Mouse (Mus musculus): Measurements from ENCODE around the gene Ahsa1. TPM values are rescaled to one million over a fixed set of nuclear protein-coding genes. Genes with fewer than 3 reads are reported as not detected.
"Not testable (repeated sequence)": the region's sequence is repeated elsewhere in the genome, so short reads cannot be mapped to it uniquely, and the experiment has no call there.

The Ahsa1 gene
- polyA plus RNA-seq, 1 experiment: 47.8 TPM

GRCm38 (mm10) chr12:87266827-87267603 lies 736 bp downstream of the Ahsa1 start:
- Histone ChIP-seq H3K4me3 (ENCODE audit: control insufficient read depth, low read depth, low read length) (peak overlapping the region; percentile 100), H3K27ac (ENCODE audit: control insufficient read depth, insufficient read depth, low read depth, low read length) (peak overlapping the region; percentile 98), H3K27me3 (ENCODE audit: control insufficient read depth, insufficient read depth, low read length) (no peaks in the 10 kb centered on the region), H3K36me3 (ENCODE audit: control insufficient read depth, insufficient read depth, low read length) (peaks cover 2% of the 10 kb centered on the region), H3K4me1 (ENCODE audit: control insufficient read depth, insufficient read depth, low read length) (peaks cover 5% of the 10 kb centered on the region)
- TF ChIP-seq POLR2A (IDR thresholded peaks at IDR 0.05; ENCODE audit: control insufficient read depth, low read depth, low read length) (no peak), CTCF (IDR thresholded peaks at IDR 0.05; ENCODE audit: control insufficient read depth, insufficient read depth, insufficient replicate concordance, low read depth, low read length) (no peak)

GRCm38 (mm10) chr12:87267682-87268081 lies 1.4 kb downstream of the Ahsa1 start:
- Histone ChIP-seq H3K36me3 (ENCODE audit: control insufficient read depth, insufficient read depth, low read length) (peaks cover 4% of the 10 kb centered on the region), H3K27me3 (ENCODE audit: control insufficient read depth, insufficient read depth, low read length) (no peaks in the 10 kb centered on the region), H3K4me3 (ENCODE audit: control insufficient read depth, low read depth, low read length) (no peak overlapping the region; the same call in 1 of the 2 replicates), H3K27ac (ENCODE audit: control insufficient read depth, insufficient read depth, low read depth, low read length) (no peak overlapping the region), H3K4me1 (ENCODE audit: control insufficient read depth, insufficient read depth, low read length) (peaks cover 5% of the 10 kb centered on the region)
- TF ChIP-seq CTCF (IDR thresholded peaks at IDR 0.05; ENCODE audit: control insufficient read depth, insufficient read depth, insufficient replicate concordance, low read depth, low read length) (no peak), POLR2A (IDR thresholded peaks at IDR 0.05; ENCODE audit: control insufficient read depth, low read depth, low read length) (no peak)

GRCm38 (mm10) chr12:87274853-87275831 lies 8.9 kb downstream of the Ahsa1 start:
- no peak overlapping the region for H3K4me3 ChIP-seq (ENCODE audit: control insufficient read depth, low read depth, low read length)
- no peak overlapping the region for H3K27ac ChIP-seq (ENCODE audit: control insufficient read depth, insufficient read depth, low read depth, low read length)
- peaks cover 6% of the 10 kb centered on the region for H3K36me3 ChIP-seq (ENCODE audit: control insufficient read depth, insufficient read depth, low read length)
- no peaks in the 10 kb centered on the region for H3K4me1 ChIP-seq (ENCODE audit: control insufficient read depth, insufficient read depth, low read length)
- TF ChIP-seq CTCF (IDR thresholded peaks at IDR 0.05; ENCODE audit: control insufficient read depth, insufficient read depth, insufficient replicate concordance, low read depth, low read length) (no peak), POLR2A (IDR thresholded peaks at IDR 0.05; ENCODE audit: control insufficient read depth, low read depth, low read length) (no peak)
- no peaks in the 10 kb centered on the region for H3K27me3 ChIP-seq (ENCODE audit: control insufficient read depth, insufficient read depth, low read length)

GRCm38 (mm10) chr12:87277251-87277650 lies 11.0 kb downstream of the Ahsa1 start:
- not testable (repeated sequence) for H3K4me3 ChIP-seq (ENCODE audit: control insufficient read depth, low read depth, low read length); H3K27me3 ChIP-seq (ENCODE audit: control insufficient read depth, insufficient read depth, low read length); H3K4me1 ChIP-seq (ENCODE audit: control insufficient read depth, insufficient read depth, low read length); H3K27ac ChIP-seq (ENCODE audit: control insufficient read depth, insufficient read depth, low read depth, low read length); H3K36me3 ChIP-seq (ENCODE audit: control insufficient read depth, insufficient read depth, low read length)

DNA sequence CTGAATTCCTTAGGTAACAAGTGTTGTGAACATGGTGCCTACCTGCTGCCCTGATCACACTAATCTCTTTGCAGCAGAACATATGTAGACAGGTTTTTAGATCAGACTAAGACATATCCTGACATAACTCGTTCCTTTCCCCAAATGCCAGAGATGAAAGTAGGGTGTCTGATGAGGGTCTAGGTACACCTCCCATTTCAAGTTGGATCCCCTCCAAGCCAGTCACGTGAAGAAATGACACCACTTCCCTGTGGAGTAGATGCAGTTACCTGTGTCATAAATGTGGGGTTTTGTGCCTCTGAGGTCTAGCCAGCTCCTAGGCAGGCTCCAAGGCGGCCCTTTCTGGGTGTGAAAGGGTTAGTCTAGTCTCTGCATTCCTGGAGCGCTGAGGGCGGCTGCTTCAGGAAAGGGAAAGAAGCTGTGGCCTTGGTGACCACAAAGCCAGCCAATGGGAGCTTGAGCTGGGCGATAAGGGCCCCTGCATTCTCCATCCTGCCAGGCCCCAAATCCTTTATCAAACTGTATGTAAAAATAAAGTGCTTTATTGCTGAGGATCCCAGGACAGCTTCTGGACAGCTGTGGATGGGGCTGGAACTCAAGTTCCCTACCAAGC lies 11.9 kb downstream of the Ahsa1 start:
- no peaks in the 10 kb centered on the region for H3K4me1 ChIP-seq (ENCODE audit: control insufficient read depth, insufficient read depth, low read length)
- no peaks in the 10 kb centered on the region for H3K27me3 ChIP-seq (ENCODE audit: control insufficient read depth, insufficient read depth, low read length)
- H3K36me3 ChIP-seq (ENCODE audit: control insufficient read depth, insufficient read depth, low read length): peaks cover 2% of the 10 kb centered on the region
- no peak overlapping the region for H3K4me3 ChIP-seq (ENCODE audit: control insufficient read depth, low read depth, low read length)
- no peak for TF ChIP-seq POLR2A (IDR thresholded peaks at IDR 0.05; ENCODE audit: control insufficient read depth, low read depth, low read length)
- TF ChIP-seq CTCF (IDR thresholded peaks at IDR 0.05; ENCODE audit: control insufficient read depth, insufficient read depth, insufficient replicate concordance, low read depth, low read length): no peak
- no peak overlapping the region for H3K27ac ChIP-seq (ENCODE audit: control insufficient read depth, insufficient read depth, low read depth, low read length)

GRCm38 (mm10) chr12:87279350-87279749 lies 13.1 kb downstream of the Ahsa1 start:
- H3K36me3 ChIP-seq (ENCODE audit: control insufficient read depth, insufficient read depth, low read length): no peaks in the 10 kb centered on the region; the same call in 1 of the 2 replicates
- no peak overlapping the region for H3K4me3 ChIP-seq (ENCODE audit: control insufficient read depth, low read depth, low read length)
- no peak for TF ChIP-seq POLR2A (IDR thresholded peaks at IDR 0.05; ENCODE audit: control insufficient read depth, low read depth, low read length)
- TF ChIP-seq CTCF (IDR thresholded peaks at IDR 0.05; ENCODE audit: control insufficient read depth, insufficient read depth, insufficient replicate concordance, low read depth, low read length): no peak
- no peaks in the 10 kb centered on the region for H3K27me3 ChIP-seq (ENCODE audit: control insufficient read depth, insufficient read depth, low read length)
- no peak overlapping the region for H3K27ac ChIP-seq (ENCODE audit: control insufficient read depth, insufficient read depth, low read depth, low read length)
- H3K4me1 ChIP-seq (ENCODE audit: control insufficient read depth, insufficient read depth, low read length): no peaks in the 10 kb centered on the region

DNA sequence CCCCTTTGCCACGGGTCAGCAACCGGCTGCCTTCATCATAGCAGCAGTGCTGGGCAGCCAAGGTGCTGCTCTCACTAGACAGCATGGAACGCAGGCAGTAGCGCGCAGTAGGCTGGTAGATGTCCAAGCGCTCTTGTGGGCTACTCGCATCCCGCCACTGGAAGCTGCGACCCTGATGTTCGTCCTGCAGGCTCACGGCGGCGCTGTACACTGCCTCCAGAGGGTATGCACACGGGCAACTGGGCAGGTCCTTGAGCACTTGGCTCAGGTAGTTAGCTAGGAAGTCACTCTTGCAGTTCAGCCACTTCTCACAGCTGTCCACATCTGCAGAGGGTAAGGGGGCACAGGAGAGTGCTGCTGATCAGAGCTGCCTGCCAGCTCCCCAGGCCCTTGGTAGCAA lies 13.6 kb downstream of the Ahsa1 start:
- Histone ChIP-seq H3K4me3 (ENCODE audit: control insufficient read depth, low read depth, low read length) (no peak overlapping the region), H3K27ac (ENCODE audit: control insufficient read depth, insufficient read depth, low read depth, low read length) (no peak overlapping the region), H3K4me1 (ENCODE audit: control insufficient read depth, insufficient read depth, low read length) (no peaks in the 10 kb centered on the region), H3K36me3 (ENCODE audit: control insufficient read depth, insufficient read depth, low read length) (no peaks in the 10 kb centered on the region; the same call in 1 of the 2 replicates), H3K27me3 (ENCODE audit: control insufficient read depth, insufficient read depth, low read length) (no peaks in the 10 kb centered on the region)
- TF ChIP-seq CTCF (IDR thresholded peaks at IDR 0.05; ENCODE audit: control insufficient read depth, insufficient read depth, insufficient replicate concordance, low read depth, low read length): no peak
- no peak for TF ChIP-seq POLR2A (IDR thresholded peaks at IDR 0.05; ENCODE audit: control insufficient read depth, low read depth, low read length)
